Mouse (Mus musculus): ENCODE data around the gene Wfdc21. TPM values are rescaled to one million over a fixed set of nuclear protein-coding genes. Genes with fewer than 3 reads are reported as not detected.

Gene Wfdc21
- total and polyA plus RNA-seq, 3 experiments: not detected

DNA sequence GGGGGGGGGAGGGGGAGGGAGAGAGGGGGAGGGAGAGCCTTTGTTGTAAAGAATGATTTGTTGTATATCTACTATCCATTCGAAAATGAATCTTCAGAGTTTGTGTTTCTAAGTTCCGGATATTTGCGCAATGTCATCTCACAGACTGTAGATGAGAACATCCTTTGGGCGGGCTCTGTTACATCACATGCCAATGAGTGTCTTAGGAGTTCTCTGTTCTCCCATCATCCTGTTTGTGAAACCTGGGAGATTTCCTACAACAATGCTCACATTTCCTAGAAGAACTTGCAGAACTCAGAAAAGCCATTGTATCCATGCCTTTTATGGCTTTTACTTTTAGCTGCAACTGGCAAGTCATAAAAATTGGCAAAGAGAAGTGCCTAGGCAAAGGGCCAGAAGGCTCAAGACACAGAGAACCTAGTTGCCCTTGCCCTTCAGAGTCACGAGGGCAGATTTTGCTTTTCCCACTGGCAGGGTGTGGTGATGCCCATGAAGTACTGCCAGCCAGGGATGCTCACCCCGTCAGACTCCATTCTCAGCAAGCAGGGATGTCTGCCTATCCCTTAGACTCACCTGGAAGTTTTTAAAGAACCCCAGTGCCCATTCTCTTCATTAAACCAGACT, 29.6 kb upstream of the Wfdc21 start:
- no peak for ATAC-seq (ENCODE audit: extremely low read depth, insufficient number of reproducible peaks, low FRiP score, poor library complexity, severe bottlenecking)
- H3K4me3 ChIP-seq (ENCODE audit: low read depth, low read length): no peak overlapping the region
- TF ChIP-seq GATA1 (IDR thresholded peaks at IDR 0.05; ENCODE audit: borderline replicate concordance, low read length): no peak
- no peak for TF ChIP-seq CTCF (IDR thresholded peaks at IDR 0.05; ENCODE audit: low read depth, low read length)
- no peaks in the 10 kb centered on the region for H3K36me3 ChIP-seq (replicated peaks)
- DNase-seq (ENCODE audit: low spot score): no peak
- no peaks in the 10 kb centered on the region for H3K27me3 ChIP-seq (ENCODE audit: insufficient read depth, low read length)
- no peaks in the 10 kb centered on the region for H3K4me1 ChIP-seq (ENCODE audit: insufficient read depth, low read depth, low read length)
- no peaks in the 10 kb centered on the region for H3K9me3 ChIP-seq (replicated peaks)

GRCm38 (mm10) chr11:83720766-83721165, 26.0 kb upstream of the Wfdc21 start:
- ATAC-seq (ENCODE audit: extremely low read depth, insufficient number of reproducible peaks, low FRiP score, poor library complexity, severe bottlenecking): no peak
- Histone ChIP-seq H3K36me3 (replicated peaks) (no peaks in the 10 kb centered on the region), H3K9me3 (replicated peaks) (no peaks in the 10 kb centered on the region), H3K27me3 (ENCODE audit: insufficient read depth, low read length) (no peaks in the 10 kb centered on the region; the same call in 1 of the 2 replicates), H3K4me3 (ENCODE audit: low read depth, low read length) (no peak overlapping the region), H3K4me1 (ENCODE audit: insufficient read depth, low read depth, low read length) (no peaks in the 10 kb centered on the region)
- TF ChIP-seq CTCF (IDR thresholded peaks at IDR 0.05; ENCODE audit: low read depth, low read length): no peak
- no peak for TF ChIP-seq TAL1 (conservative IDR thresholded peaks at IDR 0.05; ENCODE audit: low read depth, low read length)
- no peak for TF ChIP-seq GATA1 (IDR thresholded peaks at IDR 0.05; ENCODE audit: borderline replicate concordance, low read length)
- TF ChIP-seq GATA2 (IDR thresholded peaks at IDR 0.05; ENCODE audit: borderline replicate concordance, low read depth, low read length): no peak
- no peak for TF ChIP-seq POLR2AphosphoS5 (IDR thresholded peaks at IDR 0.05; ENCODE audit: insufficient replicate concordance, low read depth, low read length)
- no peak for DNase-seq (ENCODE audit: low spot score)

GRCm38 (mm10) chr11:83728757-83729432, 17.8 kb upstream of the Wfdc21 start:
- ATAC-seq (ENCODE audit: extremely low read depth, insufficient number of reproducible peaks, low FRiP score, poor library complexity, severe bottlenecking): no peak
- H3K36me3 ChIP-seq (replicated peaks): no peaks in the 10 kb centered on the region
- H3K4me3 ChIP-seq (ENCODE audit: low read depth, low read length): no peak overlapping the region
- no peaks in the 10 kb centered on the region for H3K4me1 ChIP-seq (ENCODE audit: insufficient read depth, low read depth, low read length)
- H3K27me3 ChIP-seq (ENCODE audit: insufficient read depth, low read length): no peaks in the 10 kb centered on the region
- H3K9me3 ChIP-seq (replicated peaks): no peaks in the 10 kb centered on the region
- DNase-seq (ENCODE audit: low spot score): no peak
- no peak for TF ChIP-seq GATA2 (IDR thresholded peaks at IDR 0.05; ENCODE audit: borderline replicate concordance, low read depth, low read length)
- no peak for TF ChIP-seq CTCF (IDR thresholded peaks at IDR 0.05; ENCODE audit: low read depth, low read length)
- no peak for TF ChIP-seq TAL1 (conservative IDR thresholded peaks at IDR 0.05; ENCODE audit: low read depth, low read length)
- no peak for TF ChIP-seq GATA1 (IDR thresholded peaks at IDR 0.05; ENCODE audit: borderline replicate concordance, low read length)
- no peak for TF ChIP-seq POLR2AphosphoS5 (IDR thresholded peaks at IDR 0.05; ENCODE audit: insufficient replicate concordance, low read depth, low read length)

DNA sequence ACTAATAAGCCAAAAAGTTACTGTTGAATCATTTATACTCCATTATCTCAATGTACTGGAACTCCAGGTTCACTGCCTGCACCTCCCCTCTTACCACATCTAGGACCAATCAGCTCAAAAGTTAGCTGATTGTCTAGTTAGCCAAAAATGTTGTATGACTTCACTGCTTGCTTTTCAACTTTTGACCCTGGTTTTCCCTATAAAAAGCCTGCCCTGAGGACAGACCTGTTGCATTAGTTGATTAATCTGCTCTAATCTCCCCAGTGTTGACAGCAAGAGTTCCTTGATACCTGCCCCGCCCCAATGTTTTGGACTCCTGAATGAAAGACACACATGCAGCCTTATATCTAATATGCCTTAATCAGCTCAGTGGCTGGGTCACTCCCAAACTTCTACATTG, 15.6 kb upstream of the Wfdc21 start:
- Histone ChIP-seq H3K36me3 (replicated peaks) (no peaks in the 10 kb centered on the region), H3K4me1 (ENCODE audit: insufficient read depth, low read depth, low read length) (no peaks in the 10 kb centered on the region), H3K27me3 (ENCODE audit: insufficient read depth, low read length) (peaks cover 3% of the 10 kb centered on the region; the same call in 1 of the 2 replicates), H3K4me3 (ENCODE audit: low read depth, low read length) (no peak overlapping the region), H3K9me3 (replicated peaks) (no peaks in the 10 kb centered on the region)
- DNase-seq (ENCODE audit: low spot score) (no peak), ATAC-seq (ENCODE audit: extremely low read depth, insufficient number of reproducible peaks, low FRiP score, poor library complexity, severe bottlenecking) (no peak)
- TF ChIP-seq CTCF (IDR thresholded peaks at IDR 0.05; ENCODE audit: low read depth, low read length) (no peak), POLR2AphosphoS5 (IDR thresholded peaks at IDR 0.05; ENCODE audit: insufficient replicate concordance, low read depth, low read length) (no peak), TAL1 (conservative IDR thresholded peaks at IDR 0.05; ENCODE audit: low read depth, low read length) (no peak), GATA1 (IDR thresholded peaks at IDR 0.05; ENCODE audit: borderline replicate concordance, low read length) (no peak), GATA2 (IDR thresholded peaks at IDR 0.05; ENCODE audit: borderline replicate concordance, low read depth, low read length) (no peak)

GRCm38 (mm10) chr11:83733071-83733640, 13.6 kb upstream of the Wfdc21 start:
- Histone ChIP-seq H3K36me3 (replicated peaks) (no peaks in the 10 kb centered on the region), H3K4me1 (ENCODE audit: insufficient read depth, low read depth, low read length) (no peaks in the 10 kb centered on the region), H3K4me3 (ENCODE audit: low read depth, low read length) (no peak overlapping the region), H3K9me3 (replicated peaks) (no peaks in the 10 kb centered on the region), H3K27me3 (ENCODE audit: insufficient read depth, low read length) (peaks cover 3% of the 10 kb centered on the region; the same call in 1 of the 2 replicates)
- no peak for DNase-seq (ENCODE audit: low spot score)
- ATAC-seq (ENCODE audit: extremely low read depth, insufficient number of reproducible peaks, low FRiP score, poor library complexity, severe bottlenecking): no peak
- TF ChIP-seq GATA2 (IDR thresholded peaks at IDR 0.05; ENCODE audit: borderline replicate concordance, low read depth, low read length) (no peak), GATA1 (IDR thresholded peaks at IDR 0.05; ENCODE audit: borderline replicate concordance, low read length) (no peak), TAL1 (conservative IDR thresholded peaks at IDR 0.05; ENCODE audit: low read depth, low read length) (no peak), POLR2AphosphoS5 (IDR thresholded peaks at IDR 0.05; ENCODE audit: insufficient replicate concordance, low read depth, low read length) (no peak), CTCF (IDR thresholded peaks at IDR 0.05; ENCODE audit: low read depth, low read length) (no peak)

GRCm38 (mm10) chr11:83734215-83734614, 12.5 kb upstream of the Wfdc21 start:
- Histone ChIP-seq H3K27me3 (ENCODE audit: insufficient read depth, low read length) (peaks cover 6% of the 10 kb centered on the region), H3K4me3 (ENCODE audit: low read depth, low read length) (no peak overlapping the region), H3K36me3 (replicated peaks) (no peaks in the 10 kb centered on the region), H3K4me1 (ENCODE audit: insufficient read depth, low read depth, low read length) (0 out of 2 replicates have a peak, but pooled peaks cover 2% of the 10 kb centered on the region), H3K9me3 (replicated peaks) (no peaks in the 10 kb centered on the region)
- TF ChIP-seq GATA2 (IDR thresholded peaks at IDR 0.05; ENCODE audit: borderline replicate concordance, low read depth, low read length) (no peak), TAL1 (conservative IDR thresholded peaks at IDR 0.05; ENCODE audit: low read depth, low read length) (no peak), CTCF (IDR thresholded peaks at IDR 0.05; ENCODE audit: low read depth, low read length) (no peak)
- no peak for DNase-seq (ENCODE audit: low spot score)
- no peak for ATAC-seq (ENCODE audit: extremely low read depth, insufficient number of reproducible peaks, low FRiP score, poor library complexity, severe bottlenecking)
